Mouse (Mus musculus) liver, adult 2 months (tissue): ENCODE data around the gene Pramef20.

Experiments
- CTCF ChIP-seq: fragments of 200-500 bp; IDR thresholded peaks from 2 replicates; pipeline ENCODE4 v1.5.1; 2011; ENCODE audit warnings: low read depth, low read length, control low read depth
- POLR2A ChIP-seq: fragments of 200-500 bp; IDR thresholded peaks from 2 replicates; pipeline ENCODE4 v1.6.1; 2011; ENCODE audit warnings: low read length, control low read depth; ENCODE audit not compliant: insufficient read depth; ENCODE audit errors: extremely low read depth

DNA sequence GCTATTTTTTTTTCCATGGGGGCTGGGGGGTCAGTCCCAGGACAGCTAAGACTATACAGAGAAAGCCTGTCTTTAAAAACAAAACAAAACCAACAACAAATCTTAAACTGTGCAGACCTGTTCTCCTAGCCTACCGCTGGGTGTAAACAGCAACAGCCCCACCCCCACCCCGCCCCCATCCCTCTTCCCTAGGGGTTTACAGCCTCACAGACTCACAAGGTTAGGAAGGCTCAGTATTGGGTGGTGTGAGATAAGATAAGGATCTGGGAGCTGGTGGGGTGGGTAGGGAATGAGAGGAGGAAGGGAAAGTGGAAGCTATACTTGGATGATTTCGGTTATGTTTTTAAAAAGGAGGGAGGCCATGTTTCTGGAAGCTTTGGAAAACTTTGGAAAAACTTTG, 18.6 kb upstream of the Pramef20 start:
- TF ChIP-seq POLR2A (no peak), CTCF (no peak)
